Mouse (Mus musculus): ENCODE measurements around the gene Enpp1. TPM values are rescaled to one million over a fixed set of nuclear protein-coding genes. Genes with fewer than 3 reads are reported as not detected.

Enpp1 gene
- polyA plus RNA-seq, 1 experiment from 2014 or later: 2.5 TPM

GRCm38 (mm10) chr10:24739171-24739570 is 27.2 kb upstream of the Enpp1 start:
- H3K27ac ChIP-seq (replicated peaks; ENCODE audit: low read depth, low read length): no peak overlapping the region
- H3K9me3 ChIP-seq (ENCODE audit: control insufficient read depth, low read length): no peaks in the 10 kb centered on the region
- no peak for DNase-seq (ENCODE audit: low spot score)
- ATAC-seq (ENCODE audit: insufficient number of reproducible peaks, low FRiP score, low TSS enrichment, low read depth): no peak
- H3K4me1 ChIP-seq (ENCODE audit: control insufficient read depth, insufficient read depth, low read length): no peaks in the 10 kb centered on the region
- H3K4me2 ChIP-seq (ENCODE audit: low read depth, severe bottlenecking): no peak overlapping the region
- H3K27me3 ChIP-seq (ENCODE audit: control insufficient read depth, insufficient read depth, low read length): no peaks in the 10 kb centered on the region
- no peaks in the 10 kb centered on the region for H3K36me3 ChIP-seq (ENCODE audit: control insufficient read depth, insufficient read depth, low read length)
- no peak overlapping the region for H3K4me3 ChIP-seq (ENCODE audit: low read depth, low read length)
- 81% methylated on average over 2 of the region's 2 CpGs for WGBS
- H3K9ac ChIP-seq (ENCODE audit: low read length): no peak overlapping the region

DNA sequence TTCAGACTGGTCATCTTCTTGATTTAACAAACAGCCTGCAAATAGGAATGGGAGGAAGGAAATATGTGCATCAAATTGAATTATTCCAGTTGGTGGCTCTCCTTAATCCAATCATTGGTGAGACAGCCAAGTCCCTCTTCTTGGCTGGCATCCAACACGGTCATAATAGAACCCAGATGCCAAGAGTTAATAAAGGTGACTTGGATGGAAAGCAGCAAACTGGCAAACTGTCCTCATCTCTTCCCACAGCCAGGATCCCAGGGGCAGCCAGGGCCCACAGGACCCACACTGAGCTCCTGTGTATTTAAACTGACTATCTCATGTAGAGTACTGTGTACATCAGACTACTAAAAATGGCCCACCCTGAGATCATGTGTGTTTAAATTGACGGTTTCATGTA is 26.5 kb upstream of the Enpp1 start:
- Histone ChIP-seq H3K9me3 (ENCODE audit: control insufficient read depth, low read length) (no peaks in the 10 kb centered on the region), H3K4me2 (ENCODE audit: low read depth, severe bottlenecking) (no peak overlapping the region), H3K27ac (replicated peaks; ENCODE audit: low read depth, low read length) (no peak overlapping the region), H3K27me3 (ENCODE audit: control insufficient read depth, insufficient read depth, low read length) (no peaks in the 10 kb centered on the region), H3K4me1 (ENCODE audit: control insufficient read depth, insufficient read depth, low read length) (no peaks in the 10 kb centered on the region), H3K4me3 (ENCODE audit: low read depth, low read length) (no peak overlapping the region), H3K9ac (ENCODE audit: low read length) (no peak overlapping the region), H3K36me3 (ENCODE audit: control insufficient read depth, insufficient read depth, low read length) (no peaks in the 10 kb centered on the region)
- DNase-seq (ENCODE audit: low spot score): no peak
- 68% methylated on average over 2 of the region's 2 CpGs for WGBS
- no peak for ATAC-seq (ENCODE audit: insufficient number of reproducible peaks, low FRiP score, low TSS enrichment, low read depth)

GRCm38 (mm10) chr10:24735027-24735777 is 23.2 kb upstream of the Enpp1 start:
- Histone ChIP-seq H3K4me1 (ENCODE audit: control insufficient read depth, insufficient read depth, low read length) (no peaks in the 10 kb centered on the region), H3K4me2 (ENCODE audit: low read depth, severe bottlenecking) (no peak overlapping the region), H3K36me3 (ENCODE audit: control insufficient read depth, insufficient read depth, low read length) (no peaks in the 10 kb centered on the region), H3K4me3 (ENCODE audit: low read depth, low read length) (no peak overlapping the region), H3K27me3 (ENCODE audit: control insufficient read depth, insufficient read depth, low read length) (no peaks in the 10 kb centered on the region), H3K9me3 (ENCODE audit: control insufficient read depth, low read length) (no peaks in the 10 kb centered on the region), H3K27ac (replicated peaks; ENCODE audit: low read depth, low read length) (no peak overlapping the region), H3K9ac (ENCODE audit: low read length) (no peak overlapping the region)
- WGBS: 94% methylated on average over 5 of the region's 5 CpGs
- ATAC-seq (ENCODE audit: insufficient number of reproducible peaks, low FRiP score, low TSS enrichment, low read depth) (no peak), DNase-seq (ENCODE audit: low spot score) (no peak)

DNA sequence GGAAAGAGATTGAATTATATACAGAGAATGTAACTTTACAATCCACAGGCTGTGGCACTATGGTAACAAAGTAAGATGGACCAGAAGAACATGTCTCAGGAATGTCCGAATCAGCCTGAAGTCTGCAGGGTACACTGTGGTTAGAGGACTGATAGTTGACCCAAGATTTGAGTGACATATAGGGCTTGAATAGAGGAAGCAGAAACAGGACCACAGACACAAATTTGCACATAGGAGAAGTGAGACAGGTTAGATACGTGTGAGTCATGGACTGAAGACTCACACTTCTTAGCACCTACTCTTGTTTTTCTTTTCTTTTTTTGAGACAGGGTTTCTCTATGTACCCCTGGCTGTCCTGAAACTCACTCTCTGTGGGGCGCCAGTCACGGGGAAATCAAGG is 15.5 kb upstream of the Enpp1 start:
- H3K27me3 ChIP-seq (ENCODE audit: control insufficient read depth, insufficient read depth, low read length): no peaks in the 10 kb centered on the region
- no peak overlapping the region for H3K4me2 ChIP-seq (ENCODE audit: low read depth, severe bottlenecking)
- H3K36me3 ChIP-seq (ENCODE audit: control insufficient read depth, insufficient read depth, low read length): no peaks in the 10 kb centered on the region
- H3K27ac ChIP-seq (replicated peaks; ENCODE audit: low read depth, low read length): no peak overlapping the region
- no peak for ATAC-seq (ENCODE audit: insufficient number of reproducible peaks, low FRiP score, low TSS enrichment, low read depth)
- no peaks in the 10 kb centered on the region for H3K4me1 ChIP-seq (ENCODE audit: control insufficient read depth, insufficient read depth, low read length)
- H3K4me3 ChIP-seq (ENCODE audit: low read depth, low read length): no peak overlapping the region
- no peak for DNase-seq (ENCODE audit: low spot score)
- no peaks in the 10 kb centered on the region for H3K9me3 ChIP-seq (ENCODE audit: control insufficient read depth, low read length)
- 85% methylated on average over 4 of the region's 4 CpGs for WGBS
- no peak overlapping the region for H3K9ac ChIP-seq (ENCODE audit: low read length)

- WGBS: 87% methylated on average over 2 of the region's 2 CpGs
- DNase-seq (ENCODE audit: low spot score) (no peak), ATAC-seq (ENCODE audit: insufficient number of reproducible peaks, low FRiP score, low TSS enrichment, low read depth) (no peak)
- H3K4me3 ChIP-seq (ENCODE audit: low read depth, low read length): no peak overlapping the region
- H3K9ac ChIP-seq (ENCODE audit: low read length): no peak overlapping the region
- no peaks in the 10 kb centered on the region for H3K9me3 ChIP-seq (ENCODE audit: control insufficient read depth, low read length)
- no peak overlapping the region for H3K27ac ChIP-seq (replicated peaks; ENCODE audit: low read depth, low read length)
- no peak overlapping the region for H3K4me2 ChIP-seq (ENCODE audit: low read depth, severe bottlenecking)
- no peaks in the 10 kb centered on the region for H3K4me1 ChIP-seq (ENCODE audit: control insufficient read depth, insufficient read depth, low read length)
- no peaks in the 10 kb centered on the region for H3K27me3 ChIP-seq (ENCODE audit: control insufficient read depth, insufficient read depth, low read length)
- H3K36me3 ChIP-seq (ENCODE audit: control insufficient read depth, insufficient read depth, low read length): no peaks in the 10 kb centered on the region
These were observed 13.2 kb upstream of the Enpp1 start for GRCm38 (mm10) chr10:24725197-24725596.

DNA sequence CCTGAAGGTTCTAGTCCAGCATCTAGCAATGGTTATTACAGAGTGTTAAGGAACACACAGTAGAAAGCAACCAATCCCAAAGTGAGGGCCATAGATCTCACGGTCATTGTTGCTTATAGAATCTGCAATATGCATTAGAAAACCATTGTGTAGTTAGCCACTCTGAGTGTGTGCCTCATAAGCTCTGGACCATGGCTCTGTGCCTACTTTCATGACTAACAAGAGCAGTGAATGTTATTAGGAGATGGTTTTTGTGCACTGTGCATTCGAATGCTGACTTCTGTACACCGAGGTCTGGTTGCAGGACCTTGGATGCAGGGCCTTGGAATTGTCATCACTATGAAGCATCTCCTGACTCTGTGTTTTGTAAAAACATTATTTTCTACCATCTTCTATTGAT is 9.9 kb upstream of the Enpp1 start:
- no peak for DNase-seq (ENCODE audit: low spot score)
- WGBS: 92% methylated on average over 3 of the region's 3 CpGs

GRCm38 (mm10) chr10:24719383-24719782 is 7.4 kb upstream of the Enpp1 start:
- no peaks in the 10 kb centered on the region for H3K36me3 ChIP-seq (ENCODE audit: control insufficient read depth, insufficient read depth, low read length)
- no peak overlapping the region for H3K27ac ChIP-seq (replicated peaks; ENCODE audit: low read depth, low read length)
- H3K9ac ChIP-seq (ENCODE audit: low read length): no peak overlapping the region
- no peak for ATAC-seq (ENCODE audit: insufficient number of reproducible peaks, low FRiP score, low TSS enrichment, low read depth)
- H3K27me3 ChIP-seq (ENCODE audit: control insufficient read depth, insufficient read depth, low read length): no peaks in the 10 kb centered on the region
- no peak overlapping the region for H3K4me3 ChIP-seq (ENCODE audit: low read depth, low read length)
- 86% methylated on average over 4 of the region's 4 CpGs for WGBS
- H3K9me3 ChIP-seq (ENCODE audit: control insufficient read depth, low read length): no peaks in the 10 kb centered on the region
- no peaks in the 10 kb centered on the region for H3K4me1 ChIP-seq (ENCODE audit: control insufficient read depth, insufficient read depth, low read length)
- no peak overlapping the region for H3K4me2 ChIP-seq (ENCODE audit: low read depth, severe bottlenecking)
- no peak for DNase-seq (ENCODE audit: low spot score)

More for the DNA sequence above, 9.9 kb upstream of the Enpp1 start:
- H3K4me3 ChIP-seq (ENCODE audit: low read depth, low read length): no peak overlapping the region
- H3K4me1 ChIP-seq (ENCODE audit: control insufficient read depth, insufficient read depth, low read length): no peaks in the 10 kb centered on the region
- H3K4me2 ChIP-seq (ENCODE audit: low read depth, severe bottlenecking): no peak overlapping the region
- no peak for ATAC-seq (ENCODE audit: insufficient number of reproducible peaks, low FRiP score, low TSS enrichment, low read depth)
- no peaks in the 10 kb centered on the region for H3K9me3 ChIP-seq (ENCODE audit: control insufficient read depth, low read length)
- no peak overlapping the region for H3K27ac ChIP-seq (replicated peaks; ENCODE audit: low read depth, low read length)
- H3K27me3 ChIP-seq (ENCODE audit: control insufficient read depth, insufficient read depth, low read length): no peaks in the 10 kb centered on the region
- no peak overlapping the region for H3K9ac ChIP-seq (ENCODE audit: low read length)
- no peaks in the 10 kb centered on the region for H3K36me3 ChIP-seq (ENCODE audit: control insufficient read depth, insufficient read depth, low read length)

DNA sequence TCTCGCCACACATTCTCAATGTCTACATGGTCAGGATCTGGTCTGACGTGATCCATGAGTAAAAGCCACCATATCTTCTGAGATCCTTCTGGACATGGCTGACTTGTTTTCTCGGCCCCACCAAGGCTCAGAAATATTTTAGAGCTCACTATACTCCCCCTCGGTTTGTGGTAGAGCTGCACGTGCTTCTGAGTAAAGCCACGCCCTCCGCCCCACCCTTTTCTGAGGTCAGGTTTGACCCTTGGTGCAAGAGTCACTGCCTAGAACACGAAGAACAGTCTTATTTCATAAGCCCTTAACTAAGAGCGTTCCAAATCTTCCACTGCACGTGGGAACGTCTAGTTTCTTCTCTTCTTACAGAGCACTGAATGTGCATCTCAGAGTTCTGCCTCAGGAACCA is 6.8 kb upstream of the Enpp1 start:
- no peak overlapping the region for H3K4me2 ChIP-seq (ENCODE audit: low read depth, severe bottlenecking)
- no peak overlapping the region for H3K9ac ChIP-seq (ENCODE audit: low read length)
- ATAC-seq (ENCODE audit: insufficient number of reproducible peaks, low FRiP score, low TSS enrichment, low read depth) (no peak), DNase-seq (ENCODE audit: low spot score) (no peak)
- H3K36me3 ChIP-seq (ENCODE audit: control insufficient read depth, insufficient read depth, low read length): no peaks in the 10 kb centered on the region
- H3K27ac ChIP-seq (replicated peaks; ENCODE audit: low read depth, low read length): no peak overlapping the region
- 55% methylated on average over 11 of the region's 11 CpGs for WGBS
- no peak overlapping the region for H3K4me3 ChIP-seq (ENCODE audit: low read depth, low read length)
- H3K27me3 ChIP-seq (ENCODE audit: control insufficient read depth, insufficient read depth, low read length): no peaks in the 10 kb centered on the region
- no peaks in the 10 kb centered on the region for H3K9me3 ChIP-seq (ENCODE audit: control insufficient read depth, low read length)
- H3K4me1 ChIP-seq (ENCODE audit: control insufficient read depth, insufficient read depth, low read length): no peaks in the 10 kb centered on the region

DNA sequence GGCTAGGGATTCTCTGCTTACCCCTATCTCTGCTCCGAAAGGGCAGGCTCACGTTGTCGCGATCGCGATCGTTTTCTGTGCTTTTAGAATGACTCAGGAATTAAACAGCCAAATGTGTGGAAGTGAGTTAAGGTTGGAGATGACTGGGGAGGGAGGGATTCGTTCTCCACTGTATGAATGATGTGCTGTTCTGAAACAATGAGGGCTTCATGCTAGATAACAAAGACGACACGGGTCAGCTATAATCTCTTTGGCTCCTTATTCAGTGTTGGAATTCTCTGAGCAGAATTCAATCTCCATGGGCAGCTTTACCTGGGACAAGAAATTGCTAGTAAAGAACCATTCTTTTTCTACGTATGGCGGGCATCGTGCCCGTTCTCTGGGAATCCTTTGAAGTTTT is 6.1 kb upstream of the Enpp1 start:
- Histone ChIP-seq H3K9me3 (ENCODE audit: control insufficient read depth, low read length) (no peaks in the 10 kb centered on the region), H3K4me2 (ENCODE audit: low read depth, severe bottlenecking) (no peak overlapping the region), H3K36me3 (ENCODE audit: control insufficient read depth, insufficient read depth, low read length) (no peaks in the 10 kb centered on the region), H3K4me3 (ENCODE audit: low read depth, low read length) (no peak overlapping the region), H3K9ac (ENCODE audit: low read length) (no peak overlapping the region), H3K27me3 (ENCODE audit: control insufficient read depth, insufficient read depth, low read length) (no peaks in the 10 kb centered on the region), H3K27ac (replicated peaks; ENCODE audit: low read depth, low read length) (no peak overlapping the region), H3K4me1 (ENCODE audit: control insufficient read depth, insufficient read depth, low read length) (no peaks in the 10 kb centered on the region)
- DNase-seq (ENCODE audit: low spot score) (no peak), ATAC-seq (ENCODE audit: insufficient number of reproducible peaks, low FRiP score, low TSS enrichment, low read depth) (no peak)
- 64% methylated on average over 14 of the region's 14 CpGs for WGBS
